Comparison of ENCODE assay signal across 10 mouse cellular contexts in the genomic region with DNA sequence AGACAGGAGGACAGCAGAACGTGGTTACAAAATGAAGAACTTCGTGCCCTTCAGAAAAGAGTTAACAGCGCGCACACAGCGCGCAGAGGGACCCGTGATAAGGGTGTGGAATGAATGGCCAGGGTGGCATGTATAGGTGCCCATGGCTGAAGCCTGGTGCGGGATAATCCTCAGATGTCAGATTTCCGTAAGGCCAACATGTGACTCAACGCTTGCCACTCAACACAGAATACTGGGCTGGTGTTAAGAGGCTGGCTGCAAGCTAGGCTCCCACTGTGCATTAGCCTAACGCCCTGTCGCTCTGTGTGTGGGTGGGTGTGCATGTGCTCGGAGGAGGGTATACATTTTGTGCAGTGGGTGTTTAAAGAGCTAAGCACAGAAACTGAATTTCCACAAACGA. TPM values are rescaled to one million over a fixed set of nuclear protein-coding genes. Genes with fewer than 3 reads are reported as not detected.
DNase-seq lines count a peak whose midpoint lies in the region; ATAC-seq lines count a peak whose summit lies in the region.
"Had no signal": no experiment of that assay in that cellular context is flagged by ENCODE, and none has a peak within 500 bp of the region (broad histone marks: within the 10 kb centered on the region; RNA-seq: fewer than 3 reads in every experiment).

No protein-coding gene starts in this region.

- 0 out of 2 replicates have a peak overlapping the region, but pooled peaks have one; percentile 2 for H3K4me2 ChIP-seq in hindbrain, embryonic 15.5 days
- H3K4me2 ChIP-seq in hindbrain, embryonic 14.5 days (replicated peaks): no peak overlapping the region
- peak overlapping the region; percentile 31 for H3K4me2 ChIP-seq in embryonic facial prominence, embryonic 14.5 days (ENCODE audit: low read depth, low read length)
- peak overlapping the region; percentile 54 for H3K4me2 ChIP-seq in heart, embryonic 16.5 days (ENCODE audit: low read depth, low read length)
- H3K4me2 ChIP-seq in midbrain, embryonic 16.5 days (ENCODE audit: low read length): peak overlapping the region; percentile 48
- H3K4me2 ChIP-seq: limb, embryonic 15.5 days had no signal

- DNase-seq in hindbrain, embryonic 14.5 days (ENCODE audit: low spot score): no peak
- DNase-seq in embryonic facial prominence, embryonic 14.5 days (ENCODE audit: low spot score): peak; percentile 29
- DNase-seq in thymus, postnatal 4 days: no peak
- DNase-seq in ovary, postnatal 36 days (ENCODE audit: low spot score): no peak
- DNase-seq: spleen, adult 18-20 months had no signal

- H3K4me3 ChIP-seq in hindbrain, embryonic 15.5 days: no peak overlapping the region
- H3K4me3 ChIP-seq in hindbrain, embryonic 14.5 days (replicated peaks; ENCODE audit: low read length): no peak overlapping the region
- no peak overlapping the region for H3K4me3 ChIP-seq in embryonic facial prominence, embryonic 14.5 days (ENCODE audit: low read depth, low read length)
- peak overlapping the region; percentile 19 for H3K4me3 ChIP-seq in heart, embryonic 16.5 days (ENCODE audit: low read length)
- no peak overlapping the region for H3K4me3 ChIP-seq in midbrain, embryonic 16.5 days (ENCODE audit: low read depth, low read length)
- H3K4me3 ChIP-seq: limb, embryonic 15.5 days had no signal

- no peak overlapping the region for H3K9ac ChIP-seq in hindbrain, embryonic 15.5 days
- no peak overlapping the region for H3K9ac ChIP-seq in hindbrain, embryonic 14.5 days
- no peak overlapping the region for H3K9ac ChIP-seq in embryonic facial prominence, embryonic 14.5 days (ENCODE audit: low read depth, low read length)
- H3K9ac ChIP-seq in heart, embryonic 16.5 days (ENCODE audit: low read length): peak overlapping the region; percentile 59
- no peak overlapping the region for H3K9ac ChIP-seq in midbrain, embryonic 16.5 days (ENCODE audit: low read depth, low read length)
- H3K9ac ChIP-seq: limb, embryonic 15.5 days had no signal

- H3K27me3 ChIP-seq in hindbrain, embryonic 15.5 days: no peaks in the 10 kb centered on the region
- no peaks in the 10 kb centered on the region for H3K27me3 ChIP-seq in hindbrain, embryonic 14.5 days (ENCODE audit: control insufficient read depth, insufficient read depth, low read length)
- no peaks in the 10 kb centered on the region for H3K27me3 ChIP-seq in embryonic facial prominence, embryonic 14.5 days (replicated peaks; ENCODE audit: control insufficient read depth, insufficient read depth, low read length)
- H3K27me3 ChIP-seq in heart, embryonic 16.5 days (ENCODE audit: control insufficient read depth, insufficient read depth, low read length): no peaks in the 10 kb centered on the region
- H3K27me3 ChIP-seq in midbrain, embryonic 16.5 days (ENCODE audit: control insufficient read depth, insufficient read depth, low read depth, low read length): no peaks in the 10 kb centered on the region
- H3K27me3 ChIP-seq: limb, embryonic 15.5 days had no signal

- H3K27ac ChIP-seq in hindbrain, embryonic 15.5 days (replicated peaks): no peak overlapping the region
- H3K27ac ChIP-seq in hindbrain, embryonic 14.5 days: no peak overlapping the region
- no peak overlapping the region; the same call in 1 of the 2 replicates for H3K27ac ChIP-seq in embryonic facial prominence, embryonic 14.5 days (replicated peaks; ENCODE audit: low read depth, low read length)
- peak overlapping the region; percentile 84 for H3K27ac ChIP-seq in heart, embryonic 16.5 days (ENCODE audit: low read length)
- no peak overlapping the region for H3K27ac ChIP-seq in midbrain, embryonic 16.5 days (ENCODE audit: low read length)
- H3K27ac ChIP-seq: limb, embryonic 15.5 days had no signal

- no peaks in the 10 kb centered on the region for H3K9me3 ChIP-seq in hindbrain, embryonic 15.5 days
- no peaks in the 10 kb centered on the region for H3K9me3 ChIP-seq in hindbrain, embryonic 14.5 days (ENCODE audit: control insufficient read depth, low read length)
- H3K9me3 ChIP-seq in embryonic facial prominence, embryonic 14.5 days (ENCODE audit: control insufficient read depth, low read length): no peaks in the 10 kb centered on the region
- no peaks in the 10 kb centered on the region for H3K9me3 ChIP-seq in heart, embryonic 16.5 days (replicated peaks; ENCODE audit: control insufficient read depth, low read length)
- no peaks in the 10 kb centered on the region for H3K9me3 ChIP-seq in midbrain, embryonic 16.5 days (replicated peaks; ENCODE audit: control insufficient read depth, low read length, poor library complexity, severe bottlenecking)
- H3K9me3 ChIP-seq: limb, embryonic 15.5 days had no signal

- no peak for ATAC-seq in hindbrain, embryonic 15.5 days (ENCODE audit: low FRiP score, low read depth)
- no peak for ATAC-seq in hindbrain, embryonic 14.5 days (ENCODE audit: low FRiP score)
- ATAC-seq in embryonic facial prominence, embryonic 14.5 days (ENCODE audit: low read depth): no peak
- ATAC-seq in heart, embryonic 16.5 days (replicated peaks; ENCODE audit: extremely low read depth, insufficient read depth, low FRiP score): no peak
- ATAC-seq in midbrain, embryonic 16.5 days: no peak
- no peak for ATAC-seq in cerebellum, adult (ENCODE audit: insufficient number of reproducible peaks, low FRiP score, low TSS enrichment)

- WGBS in hindbrain, embryonic 15.5 days: 65% methylated on average over 14 of the region's 14 CpGs
- WGBS in hindbrain, embryonic 14.5 days: 68% methylated on average over 14 of the region's 14 CpGs
- 57% methylated on average over 14 of the region's 14 CpGs for WGBS in embryonic facial prominence, embryonic 14.5 days
- 44% methylated on average over 14 of the region's 14 CpGs for WGBS in heart, embryonic 16.5 days
- 45% methylated on average over 14 of the region's 14 CpGs for WGBS in midbrain, embryonic 16.5 days

- no peaks in the 10 kb centered on the region for H3K36me3 ChIP-seq in hindbrain, embryonic 15.5 days
- H3K36me3 ChIP-seq in hindbrain, embryonic 14.5 days (replicated peaks; ENCODE audit: control insufficient read depth, insufficient read depth): no peaks in the 10 kb centered on the region
- H3K36me3 ChIP-seq in embryonic facial prominence, embryonic 14.5 days (ENCODE audit: control insufficient read depth, insufficient read depth, low read length): no peaks in the 10 kb centered on the region
- H3K36me3 ChIP-seq in heart, embryonic 16.5 days (ENCODE audit: control insufficient read depth, insufficient read depth): no peaks in the 10 kb centered on the region
- H3K36me3 ChIP-seq in midbrain, embryonic 16.5 days (ENCODE audit: control insufficient read depth, insufficient read depth, low read length): no peaks in the 10 kb centered on the region
- H3K36me3 ChIP-seq: limb, embryonic 15.5 days had no signal

- peaks cover 28% of the 10 kb centered on the region for H3K4me1 ChIP-seq in hindbrain, embryonic 15.5 days (replicated peaks)
- peaks cover 5% of the 10 kb centered on the region; the same call in 1 of the 2 replicates for H3K4me1 ChIP-seq in hindbrain, embryonic 14.5 days (replicated peaks; ENCODE audit: control insufficient read depth, insufficient read depth, low read length)
- peaks cover 25% of the 10 kb centered on the region for H3K4me1 ChIP-seq in embryonic facial prominence, embryonic 14.5 days (ENCODE audit: control insufficient read depth, insufficient read depth, low read length)
- peaks cover 59% of the 10 kb centered on the region for H3K4me1 ChIP-seq in heart, embryonic 16.5 days (ENCODE audit: control insufficient read depth, insufficient read depth, low read length)
- peaks cover 16% of the 10 kb centered on the region for H3K4me1 ChIP-seq in midbrain, embryonic 16.5 days (ENCODE audit: control insufficient read depth, insufficient read depth, low read length)

RNA-seq across cellular contexts. Expression of a gene that starts 47.3 kb away (rescaled TPM):
- polyA plus RNA-seq in hindbrain, embryonic 15.5 days (2015; fragmentation: Nextera tagmentation; extraction: Ambion mirVana): 13.4 and 14.3 TPM in 2 replicates
- 12.1 and 15.0 TPM in 2 replicates for polyA plus RNA-seq in hindbrain, embryonic 14.5 days (2014; fragmentation: Nextera tagmentation; extraction: Ambion mirVana)
- 4.0 and 4.5 TPM in 2 replicates for polyA plus RNA-seq in embryonic facial prominence, embryonic 14.5 days (2014; fragmentation: Nextera tagmentation; extraction: Ambion mirVana)
- 2.8 and 6.7 TPM in 2 replicates for polyA plus RNA-seq in heart, embryonic 16.5 days (2015; fragmentation: Nextera tagmentation; extraction: Ambion mirVana)
- 5.7 and 8.3 TPM in 2 replicates for polyA plus RNA-seq in midbrain, embryonic 16.5 days (2015; fragmentation: Nextera tagmentation; extraction: Ambion mirVana)
